ENCODE assay signal across 8 mouse cellular contexts in genomic region chr10:8968276-8968923, GRCm38 (mm10).
DNase-seq lines count a peak whose midpoint lies in the region; ATAC-seq and TF ChIP-seq lines count a peak whose summit lies in the region.
"Had no signal": no experiment of that assay in that cellular context is flagged by ENCODE, and none has a peak within 500 bp of the region (broad histone marks: within the 10 kb centered on the region; RNA-seq: fewer than 3 reads in every experiment).

No protein-coding gene starts in this region.

- no peak overlapping the region for H3K4me3 ChIP-seq in embryonic facial prominence, embryonic 14.5 days (ENCODE audit: low read depth, low read length)
- no peak overlapping the region for H3K4me3 ChIP-seq in limb, embryonic 10.5 days
- H3K4me3 ChIP-seq in neural tube, embryonic 15.5 days (replicated peaks): no peak overlapping the region

- H3K9ac ChIP-seq in embryonic facial prominence, embryonic 14.5 days (ENCODE audit: low read depth, low read length): no peak overlapping the region
- H3K9ac ChIP-seq in neural tube, embryonic 15.5 days (replicated peaks): no peak overlapping the region
- H3K9ac ChIP-seq: liver, embryonic 14.5 days had no signal

- H3K4me1 ChIP-seq in embryonic facial prominence, embryonic 14.5 days (ENCODE audit: control insufficient read depth, insufficient read depth, low read length): peaks cover 33% of the 10 kb centered on the region
- peaks cover 20% of the 10 kb centered on the region for H3K4me1 ChIP-seq in limb, embryonic 10.5 days
- peaks cover 19% of the 10 kb centered on the region for H3K4me1 ChIP-seq in neural tube, embryonic 15.5 days

- peak overlapping the region; percentile 63 for H3K27ac ChIP-seq in embryonic facial prominence, embryonic 14.5 days (replicated peaks; ENCODE audit: low read depth, low read length)
- peak overlapping the region; percentile 51; the same call in 1 of the 2 replicates for H3K27ac ChIP-seq in limb, embryonic 10.5 days
- H3K27ac ChIP-seq in neural tube, embryonic 15.5 days (replicated peaks): peak overlapping the region; percentile 54; the same call in 1 of the 2 replicates
- H3K27ac ChIP-seq: liver, embryonic 14.5 days had no signal

- H3K27me3 ChIP-seq in embryonic facial prominence, embryonic 14.5 days (replicated peaks; ENCODE audit: control insufficient read depth, insufficient read depth, low read length): no peaks in the 10 kb centered on the region
- no peaks in the 10 kb centered on the region for H3K27me3 ChIP-seq in limb, embryonic 10.5 days (ENCODE audit: low read depth, poor library complexity, severe bottlenecking)
- no peaks in the 10 kb centered on the region for H3K27me3 ChIP-seq in neural tube, embryonic 15.5 days (replicated peaks)

- no peak for TF ChIP-seq POLR2A in brain, embryonic 14.5 days (IDR thresholded peaks at IDR 0.05; ENCODE audit: borderline replicate concordance, extremely low read depth, insufficient read depth, insufficient read length, poor library complexity, severe bottlenecking)

- no peak overlapping the region for H3K4me2 ChIP-seq in embryonic facial prominence, embryonic 14.5 days (ENCODE audit: low read depth, low read length)
- H3K4me2 ChIP-seq in neural tube, embryonic 15.5 days: no peak overlapping the region

- TF ChIP-seq CTCF in brain, embryonic 14.5 days (IDR thresholded peaks at IDR 0.05; ENCODE audit: borderline replicate concordance, extremely low read depth, insufficient read depth, insufficient read length): no peak

- intact Hi-C loops in heart, postnatal 36 days (cut with DNase I): no loop called here

- H3K36me3 ChIP-seq in embryonic facial prominence, embryonic 14.5 days (ENCODE audit: control insufficient read depth, insufficient read depth, low read length): no peaks in the 10 kb centered on the region
- H3K36me3 ChIP-seq in limb, embryonic 10.5 days: no peaks in the 10 kb centered on the region
- no peaks in the 10 kb centered on the region for H3K36me3 ChIP-seq in neural tube, embryonic 15.5 days

- no peaks in the 10 kb centered on the region for H3K9me3 ChIP-seq in embryonic facial prominence, embryonic 14.5 days (ENCODE audit: control insufficient read depth, low read length)
- H3K9me3 ChIP-seq in limb, embryonic 10.5 days (replicated peaks): no peaks in the 10 kb centered on the region
- H3K9me3 ChIP-seq in neural tube, embryonic 15.5 days (replicated peaks): no peaks in the 10 kb centered on the region

- peak; percentile 69 for ATAC-seq in embryonic facial prominence, embryonic 14.5 days (ENCODE audit: low read depth)
- ATAC-seq in neural tube, embryonic 15.5 days (ENCODE audit: low FRiP score): 0 out of 2 replicates have a peak, but pooled peaks have one; percentile 41

- peak; percentile 50 for DNase-seq in brain, embryonic 14.5 days (ENCODE audit: low read depth)
- DNase-seq in embryonic facial prominence, embryonic 14.5 days (ENCODE audit: low spot score): peak; percentile 87
- peak; percentile 48 to 52 for DNase-seq in heart, postnatal 36 days
- no peak for DNase-seq in limb, embryonic 10.5 days (ENCODE audit: low spot score)
- DNase-seq in thymus, postnatal 10 days (ENCODE audit: low spot score in 2 of 2): no peak
- DNase-seq in frontal cortex, adult 2 months (ENCODE audit: extremely low spot score in 1 of 2, low spot score in 1 of 2): no peak

- 33% methylated on average over 8 of the region's 8 CpGs for WGBS in embryonic facial prominence, embryonic 14.5 days
- WGBS in limb, embryonic 10.5 days: 51% methylated on average over 8 of the region's 8 CpGs
- WGBS in neural tube, embryonic 15.5 days: 45% methylated on average over 8 of the region's 8 CpGs

Comparison
In these comparisons a context has a peak if more than half of its experiments do, and no peak if none do; other contexts are left out.
1. DNase-seq: peak in brain, embryonic 14.5 days (single experiment), embryonic facial prominence, embryonic 14.5 days (single experiment) and heart, postnatal 36 days (2 of 2); none in limb, embryonic 10.5 days (single experiment), thymus, postnatal 10 days (0 of 2) and frontal cortex, adult 2 months (0 of 2).
2. Peak in every context shown above with its lines, with median percentiles within 50 percentile points of each other: H3K27ac ChIP-seq.